Mouse (Mus musculus) thymus, postnatal 4 days (tissue): ENCODE data around the gene Olfr1128.
"Not testable (repeated sequence)": the region's sequence is repeated elsewhere in the genome, so short reads cannot be mapped to it uniquely, and the experiment has no call there.

Experiments used
- DNase-seq: peaks from one replicate; pipeline ENCODE4 v3.0.0; 2021

Gene Olfr1128

GRCm38 (mm10) chr2:87545442-87545841 is at the start of gene Olfr1128:
Olfr1128 (minus strand) TSS chr2:87545542.
- no peak for DNase-seq

GRCm38 (mm10) chr2:87573602-87574001 is 28.3 kb upstream of the Olfr1128 start, which contains the start of gene Olfr1129:
Olfr1129 (plus strand) TSS chr2:87573902.
- DNase-seq: not testable (repeated sequence)

GRCm38 (mm10) chr2:87534826-87535225 is 10.5 kb downstream of the Olfr1128 start:
- DNase-seq: no peak

GRCm38 (mm10) chr2:87531496-87531895 is 13.8 kb downstream of the Olfr1128 start, which contains the start of gene Olfr153:
Olfr153 (plus strand) TSS chr2:87531796.
- DNase-seq: no peak

- DNase-seq: not testable (repeated sequence)
Observed at GRCm38 (mm10) chr2:87525899-87526616, 19.3 kb downstream of the Olfr1128 start.

- no peak for DNase-seq
Observed at GRCm38 (mm10) chr2:87520651-87521050, 24.7 kb downstream of the Olfr1128 start.

- no peak for DNase-seq
Observed at GRCm38 (mm10) chr2:87516581-87516980, 28.8 kb downstream of the Olfr1128 start.

- DNase-seq: no peak
Observed at GRCm38 (mm10) chr2:87515457-87516060, 29.8 kb downstream of the Olfr1128 start.

- no peak for DNase-seq
Observed at GRCm38 (mm10) chr2:87515046-87515445, 30.3 kb downstream of the Olfr1128 start.

- no peak for DNase-seq
Observed at GRCm38 (mm10) chr2:87506265-87506664, 39.1 kb downstream of the Olfr1128 start, which contains the start of gene Pramel6. Pramel6 (plus strand) TSS chr2:87506565.

GRCm38 (mm10) chr2:87496993-87497392 is 48.3 kb downstream of the Olfr1128 start, which contains the start of gene Pramel7:
Pramel7 (minus strand) TSS chr2:87497093.
- not testable (repeated sequence) for DNase-seq
